Mouse (Mus musculus): ENCODE measurements around the gene Cct4. TPM values are rescaled to one million over a fixed set of nuclear protein-coding genes. Genes with fewer than 3 reads are reported as not detected.
A peak's percentile ranks its signal among the peaks of the same experiment; 100 is the strongest.

The Cct4 gene
- total RNA-seq, 2 experiments from 2014 or later: 136 to 137 TPM

DNA sequence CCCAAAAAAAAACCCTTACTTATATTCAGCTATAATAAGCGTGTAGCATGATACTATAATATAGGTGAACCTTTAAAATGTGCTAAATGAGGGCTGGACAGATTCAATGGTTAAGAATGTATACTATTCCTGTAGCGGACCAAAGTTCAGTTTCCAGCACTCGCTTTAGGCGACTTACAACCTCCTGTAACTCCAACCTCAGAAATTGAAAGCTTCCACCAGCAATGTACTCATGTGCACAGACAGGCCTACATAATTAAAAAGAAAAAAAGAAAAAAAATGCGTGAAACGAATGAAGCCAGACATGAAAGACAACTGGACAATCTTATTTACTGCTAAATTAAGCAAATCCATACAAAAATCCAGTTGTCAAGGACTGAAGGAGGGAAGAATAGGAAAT is 7.5 kb upstream of the Cct4 start:
- no peak for DNase-seq

DNA sequence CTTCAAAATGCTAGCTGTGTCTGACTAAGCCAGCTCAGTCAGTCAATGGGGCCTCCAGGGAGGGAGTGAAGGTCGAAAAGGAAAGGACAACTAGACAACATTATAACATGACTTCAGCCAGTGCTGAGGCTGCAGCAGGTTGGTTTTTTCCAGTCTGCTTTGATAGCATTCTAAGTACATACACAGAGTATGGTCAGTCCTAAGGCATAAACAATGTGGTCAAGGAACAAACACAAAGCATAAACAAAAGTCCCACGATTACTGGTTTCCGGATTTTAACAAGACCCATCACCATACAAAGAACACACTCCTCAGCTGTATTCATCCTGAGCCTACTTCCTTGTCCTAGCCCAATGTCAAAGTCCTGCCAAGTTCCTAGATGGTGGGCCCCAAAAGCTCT is 4.8 kb upstream of the Cct4 start:
- DNase-seq: no peak

DNA sequence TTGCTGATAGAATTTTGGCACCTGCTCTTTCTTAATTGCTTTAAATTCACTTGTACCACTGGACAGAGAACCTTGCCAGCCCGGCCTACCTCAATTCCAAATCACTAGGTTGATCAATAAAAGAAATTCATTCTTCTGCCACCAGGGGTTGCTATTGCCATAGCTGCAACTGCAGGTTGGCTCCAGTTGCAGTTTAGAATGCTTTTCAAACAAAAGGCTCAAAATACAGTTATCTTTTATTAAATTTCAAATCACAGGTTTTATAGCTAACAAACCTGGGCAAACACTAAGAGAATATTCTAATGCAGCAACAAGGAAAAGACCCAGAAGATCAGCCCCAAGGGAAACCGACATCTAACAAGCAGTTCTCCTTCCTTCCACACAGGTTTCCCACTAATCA is 3.0 kb upstream of the Cct4 start:
- DNase-seq: peak; percentile 59 to 85

DNA sequence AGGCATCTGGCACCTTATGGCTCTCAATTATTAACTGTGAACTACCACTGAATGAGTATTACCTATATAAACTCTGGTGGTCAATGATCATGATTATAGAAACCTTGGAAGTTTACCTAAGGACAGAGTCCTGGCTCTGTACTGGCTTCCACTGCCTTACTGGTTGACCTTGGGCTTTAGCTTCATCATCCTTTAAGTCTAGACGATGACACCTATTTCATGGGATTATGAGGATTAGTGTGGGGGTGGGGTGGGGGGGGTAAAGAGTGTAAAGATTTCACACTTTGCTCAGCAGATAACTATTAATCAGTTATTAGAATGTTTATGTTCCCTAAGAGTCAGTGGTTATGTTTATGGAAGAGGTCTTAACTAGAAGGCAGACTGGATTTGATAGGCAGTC is 533 bp upstream of the Cct4 start:
- no peak for DNase-seq

DNA sequence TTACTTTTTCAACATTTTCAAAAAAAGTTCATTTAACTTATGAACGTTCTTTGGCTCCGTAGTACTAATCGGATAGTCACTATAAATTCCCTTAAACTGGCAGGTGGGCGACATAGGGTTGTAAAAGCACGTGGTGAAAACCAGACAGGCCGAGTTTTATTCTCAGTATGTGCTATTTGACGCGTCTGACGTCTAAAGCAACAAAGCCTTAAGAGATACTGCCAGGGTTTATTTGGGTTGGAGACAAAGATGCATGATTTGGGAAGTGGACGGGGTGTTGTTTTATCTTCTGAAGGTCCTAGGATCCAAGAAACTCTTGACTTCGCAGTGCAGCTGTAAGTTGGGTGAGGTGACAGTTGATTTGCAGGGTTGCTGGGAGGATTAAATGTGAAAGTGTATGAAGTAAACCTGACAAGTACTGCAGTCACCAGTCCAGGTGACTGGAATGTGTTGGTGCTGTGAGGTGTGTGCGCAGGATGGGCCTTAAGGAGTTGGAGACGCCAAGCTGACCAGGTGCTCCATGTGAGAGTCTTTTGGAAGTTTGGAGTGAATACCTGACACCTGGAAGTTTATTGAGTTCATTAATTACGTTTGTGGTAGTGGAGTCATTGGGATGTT is 1.0 kb downstream of the Cct4 start:
- no peak for DNase-seq

DNA sequence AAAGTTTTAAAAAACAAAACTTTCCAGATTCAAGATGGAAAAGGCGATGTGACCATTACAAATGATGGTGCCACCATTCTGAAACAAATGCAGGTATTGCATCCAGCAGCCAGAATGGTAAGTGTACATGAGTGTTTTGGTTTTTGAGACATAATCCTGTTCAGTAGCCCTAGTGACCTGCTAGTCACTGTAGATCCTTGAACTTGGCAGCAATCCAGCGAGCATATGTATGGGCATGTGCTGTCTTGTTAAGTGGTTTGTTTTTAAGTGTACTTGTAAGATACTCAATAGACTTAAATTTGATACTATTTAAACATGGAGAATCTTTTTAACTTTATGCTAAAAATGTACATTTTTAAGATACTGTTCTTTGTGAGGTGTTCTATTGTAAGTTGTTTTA is 4.0 kb downstream of the Cct4 start:
- DNase-seq: no peak

DNA sequence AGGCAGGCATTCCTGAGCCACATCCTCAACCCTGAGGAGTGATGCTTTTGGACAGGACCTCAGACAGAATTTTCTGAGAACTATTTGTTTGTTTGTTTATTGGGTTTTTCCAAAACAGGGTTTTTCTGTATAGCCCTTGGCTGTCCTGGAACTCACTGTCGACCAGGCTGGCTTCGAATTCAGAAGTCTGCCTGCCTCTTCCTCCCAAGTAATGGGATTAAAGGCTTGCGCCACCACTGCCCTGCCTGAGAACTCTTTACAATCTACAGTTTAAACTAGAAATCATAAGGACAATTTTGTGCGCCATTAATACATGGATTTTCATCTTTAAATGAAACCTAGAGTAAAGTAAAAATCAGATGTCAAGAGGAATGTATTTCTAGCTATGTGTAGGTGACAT is 5.1 kb downstream of the Cct4 start:
- DNase-seq: no peak

DNA sequence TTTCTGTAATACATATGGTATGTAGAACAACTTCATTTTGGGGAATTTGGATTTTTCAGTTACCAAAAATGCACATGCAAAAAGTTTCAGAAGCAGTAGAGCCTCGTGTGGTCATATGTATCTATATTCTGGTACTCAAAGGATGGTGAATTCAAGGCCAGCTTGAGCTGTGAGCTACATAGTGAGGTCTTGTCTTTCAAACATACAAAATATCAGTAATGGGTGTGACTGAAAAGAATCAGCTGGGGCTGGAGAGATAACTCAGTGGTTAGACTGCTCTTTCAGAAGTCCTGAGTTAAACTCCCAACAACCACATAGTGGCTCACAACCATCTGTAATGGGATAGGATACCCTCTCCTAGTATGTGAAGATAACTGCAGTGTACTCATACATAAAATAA is 8.0 kb downstream of the Cct4 start:
- DNase-seq: no peak

DNA sequence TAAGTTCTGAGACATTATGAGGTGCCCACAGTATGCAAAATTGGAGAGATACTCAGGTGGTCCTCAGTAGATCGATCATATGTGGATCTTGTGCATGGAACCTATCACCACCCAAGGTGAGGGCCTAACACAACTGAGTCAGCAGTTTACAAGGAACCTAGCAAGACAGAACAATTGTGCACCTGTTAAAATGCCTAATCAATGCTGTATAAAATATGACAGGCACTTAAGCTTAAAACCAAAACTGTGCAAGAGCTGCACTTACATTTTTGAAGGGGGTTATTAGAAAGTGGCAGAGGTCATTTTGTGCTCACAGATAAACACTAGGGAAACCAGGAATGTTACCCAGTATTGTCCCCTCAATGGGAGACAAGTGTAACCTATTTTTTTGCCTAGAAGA is 15.0 kb downstream of the Cct4 start:
- DNase-seq: no peak

DNA sequence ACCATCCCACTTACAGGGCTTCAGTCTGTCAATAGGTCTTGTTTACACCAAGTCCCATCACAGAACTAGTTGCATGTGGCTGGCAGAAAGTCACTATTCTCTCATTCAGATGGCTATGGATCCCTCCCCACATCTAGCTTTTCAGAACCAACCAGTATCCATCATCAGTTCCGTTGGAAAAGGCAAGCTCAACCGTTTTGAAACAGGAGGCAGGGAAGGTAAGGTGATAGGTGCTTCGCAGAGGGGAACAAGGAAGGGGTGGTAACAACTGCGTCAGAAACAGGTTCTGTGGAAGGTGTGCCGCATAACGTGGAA is 16.8 kb downstream of the Cct4 start:
- no peak for DNase-seq

DNA sequence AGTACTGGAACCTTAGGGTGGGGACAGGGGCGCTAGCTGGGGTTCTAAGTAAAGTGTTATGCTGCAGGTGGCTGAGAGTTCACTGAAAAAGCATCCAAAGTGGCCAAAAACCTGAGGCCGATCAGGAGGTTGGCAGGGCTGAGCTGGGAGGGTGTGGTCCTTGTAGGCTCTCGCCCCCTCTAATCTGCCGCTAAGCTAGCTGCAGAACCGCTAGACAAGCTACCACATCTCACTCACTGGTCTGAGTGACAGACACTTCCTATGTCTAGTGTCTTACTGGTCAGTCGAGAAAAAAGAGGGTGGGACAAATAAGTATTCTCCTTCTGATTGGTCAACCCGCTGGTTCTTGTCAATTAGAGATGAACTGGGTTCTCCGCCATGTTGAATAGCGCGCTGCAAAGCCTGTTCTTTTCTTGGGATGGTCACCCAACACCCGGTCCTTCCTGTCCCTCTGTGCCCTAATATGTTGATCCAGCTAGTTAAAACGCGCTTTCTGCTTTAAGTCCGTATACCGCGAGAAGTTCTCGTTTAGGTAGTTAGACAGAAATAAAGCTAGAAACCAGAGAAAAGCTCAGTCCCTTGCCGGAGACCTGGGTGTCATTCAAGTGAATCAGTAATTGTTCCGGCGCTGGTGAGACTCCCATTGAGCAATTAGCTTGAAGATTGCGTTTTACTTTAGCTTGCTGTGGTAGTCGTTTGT is 17.3 kb downstream of the Cct4 start, which contains the start of gene Fam161a:
Gene Fam161a (plus strand): TSS at position 51 of the 700 bp plus-strand sequence.
- DNase-seq: peak; percentile 93 to 95

DNA sequence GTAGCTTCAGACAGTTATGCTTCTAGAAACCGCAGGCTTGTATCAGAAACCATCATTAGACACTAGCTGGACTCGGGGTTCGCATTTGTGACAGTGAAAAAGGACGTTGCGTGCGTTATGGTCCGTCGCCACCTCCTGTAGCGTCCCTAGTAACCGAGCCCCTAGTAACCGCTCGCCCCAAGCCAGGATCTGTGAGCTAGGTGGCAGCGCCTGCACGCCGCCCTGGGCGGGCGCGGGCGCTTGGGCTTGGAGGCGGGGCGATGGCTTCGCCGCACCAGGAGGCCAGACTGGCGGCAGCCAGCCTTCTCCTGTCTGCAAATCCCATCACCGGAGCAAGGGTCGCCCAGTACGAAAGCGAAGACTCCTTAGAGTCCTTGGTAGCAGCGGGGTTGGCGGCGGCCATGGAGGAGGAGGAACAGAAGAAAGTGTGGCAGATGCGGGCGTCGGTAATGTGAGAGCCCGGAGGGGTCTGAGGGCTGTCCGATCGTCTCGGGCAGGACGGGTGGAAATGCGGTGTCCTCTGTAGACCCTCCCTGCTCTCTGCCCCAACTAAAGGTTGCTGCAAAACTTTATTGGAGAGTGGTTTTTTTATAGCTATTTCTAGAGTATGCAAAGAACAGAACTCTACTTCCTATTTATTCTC is 18.0 kb downstream of the Cct4 start:
- DNase-seq: peak; percentile 85 to 87

DNA sequence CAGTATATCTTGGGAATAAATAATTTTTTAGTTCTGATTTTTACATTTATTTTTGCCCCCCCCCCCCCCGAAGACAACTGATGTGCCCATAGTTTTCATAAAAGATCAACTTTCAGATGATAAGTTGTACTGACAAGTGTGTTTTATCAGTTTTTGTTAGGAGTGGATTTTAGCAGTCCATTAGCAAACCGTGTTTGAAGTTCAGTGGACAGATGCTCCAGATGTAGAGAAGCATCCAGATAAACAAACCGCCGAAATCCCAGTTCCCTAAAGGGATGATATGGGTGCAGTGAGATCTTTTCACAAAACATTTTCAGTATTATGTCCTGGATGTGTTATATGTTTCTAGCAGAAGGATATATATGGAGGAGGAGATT is 18.5 kb downstream of the Cct4 start:
- no peak for DNase-seq

DNA sequence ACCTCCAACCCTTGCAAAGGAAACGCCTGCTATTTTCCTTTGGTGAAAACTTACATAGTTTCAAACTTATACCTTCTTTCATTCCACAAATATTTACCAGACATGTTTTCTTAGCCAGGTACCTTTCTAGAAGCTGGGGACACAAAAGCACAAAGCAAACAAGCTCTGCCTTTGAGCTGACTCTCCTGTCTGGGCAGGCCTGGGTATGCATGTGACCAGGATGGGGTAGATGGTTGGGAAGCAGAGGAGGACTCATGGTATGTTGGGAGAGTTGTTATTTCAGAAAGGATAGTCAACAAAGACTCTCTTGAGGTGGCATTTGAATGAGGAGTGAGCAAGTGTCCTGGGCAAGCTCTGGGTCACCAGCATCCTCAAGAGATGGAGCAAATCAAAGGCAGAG is 22.8 kb downstream of the Cct4 start:
- no peak for DNase-seq

DNA sequence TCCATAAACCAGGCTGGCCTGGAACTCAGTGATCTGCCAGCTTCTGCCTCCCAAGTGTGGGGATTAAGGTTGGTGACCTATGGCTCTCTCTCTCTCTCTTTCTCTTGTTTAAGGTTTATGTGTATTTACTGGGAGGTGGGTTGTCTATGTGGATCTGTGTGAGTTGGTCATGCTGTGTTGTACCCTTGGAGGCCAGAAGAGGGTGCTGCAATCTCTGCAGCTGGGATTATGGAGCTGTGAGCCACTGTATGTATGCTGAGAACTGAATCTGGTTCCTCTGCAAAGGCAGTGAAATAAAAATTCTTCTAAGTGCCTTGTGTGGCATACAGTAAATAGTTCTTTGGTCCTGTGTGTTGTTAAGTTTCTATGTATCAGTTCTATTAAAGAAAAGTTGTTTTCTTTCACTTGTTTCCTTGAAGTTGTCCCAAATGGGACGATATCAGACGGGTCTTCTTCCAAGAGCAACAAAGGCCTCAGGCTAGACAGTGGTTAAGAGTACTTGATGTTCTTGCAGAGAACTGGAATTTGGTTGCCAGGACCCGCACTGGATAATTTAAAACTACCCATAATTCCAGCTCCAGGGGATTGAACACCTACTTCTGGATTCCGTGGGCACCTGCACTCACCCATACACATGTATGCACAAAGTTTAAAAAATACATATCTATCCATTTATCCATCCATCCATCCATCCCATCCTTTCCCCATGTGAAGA is 23.4 kb downstream of the Cct4 start:
- no peak for DNase-seq

DNA sequence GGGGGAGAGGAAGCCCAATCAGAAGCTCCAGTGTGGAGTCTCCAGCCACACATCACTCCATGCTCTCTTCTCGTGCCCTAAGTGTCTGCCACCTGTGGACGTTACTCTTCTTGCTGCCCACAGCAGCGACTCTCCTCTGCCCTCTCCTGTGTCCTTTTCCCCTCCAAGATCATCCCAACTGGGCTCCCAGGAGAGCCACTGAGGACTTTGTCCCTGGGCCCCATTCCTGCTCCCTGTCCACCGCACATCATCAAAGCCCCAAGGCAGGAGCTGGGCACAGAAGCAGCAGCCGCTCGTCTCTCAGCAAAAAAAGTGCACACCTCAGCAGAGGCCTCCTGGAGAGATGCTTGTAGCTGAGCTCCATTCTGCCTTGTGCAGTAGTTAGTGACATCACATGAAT is 24.7 kb downstream of the Cct4 start:
- DNase-seq: no peak

DNA sequence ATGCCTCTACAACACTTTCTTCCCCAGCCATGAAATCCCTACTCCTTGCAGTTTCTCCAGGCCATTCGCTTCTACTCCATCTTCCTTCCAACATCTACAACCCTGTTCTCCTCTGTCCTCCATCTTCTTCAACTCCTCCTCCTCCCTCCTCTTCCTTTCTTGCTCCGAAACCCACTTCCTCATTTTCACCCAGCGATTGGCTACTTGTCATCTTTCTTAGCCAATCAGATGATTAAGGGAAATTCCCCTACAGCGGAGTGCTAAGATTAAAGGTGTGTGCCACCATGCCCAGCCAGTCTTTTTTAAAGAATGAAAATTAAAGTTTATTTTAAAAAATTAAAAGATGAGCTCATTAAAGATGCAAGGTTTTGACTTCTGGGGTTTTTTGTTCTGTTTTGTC is 27.6 kb downstream of the Cct4 start:
- no peak for DNase-seq

DNA sequence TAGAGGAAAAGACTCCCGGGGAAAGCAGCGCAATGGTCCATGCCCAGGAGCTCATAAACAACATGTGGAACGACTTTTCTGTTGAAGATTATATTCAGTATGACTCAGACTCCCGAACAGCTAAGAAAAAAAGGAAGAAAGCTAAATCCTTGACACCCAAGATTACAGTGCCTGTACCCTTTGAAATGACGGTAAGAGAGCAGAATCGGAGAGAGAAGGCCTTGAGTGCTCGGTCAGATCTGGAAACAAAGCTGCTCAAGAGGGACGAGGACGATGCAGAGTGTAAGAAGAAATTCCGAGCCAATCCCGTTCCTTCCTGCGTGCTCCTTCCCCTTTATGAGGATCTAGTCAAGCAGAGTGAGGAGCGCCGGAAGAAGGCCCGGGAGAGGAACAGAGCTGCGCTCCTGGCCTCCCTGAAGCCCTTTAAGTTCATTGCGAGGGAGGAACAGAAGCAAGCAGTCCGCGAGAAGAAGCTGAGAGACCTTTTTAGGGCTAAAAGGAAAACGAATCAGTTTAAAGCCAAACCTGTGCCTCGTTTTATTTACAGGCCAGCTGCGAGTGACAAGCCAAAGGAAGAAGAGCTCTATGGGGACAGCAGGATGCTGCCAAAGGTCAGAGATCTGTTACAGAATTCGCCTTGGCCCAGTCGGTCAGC is 29.9 kb downstream of the Cct4 start:
- peak; percentile 9 to 27 for DNase-seq

DNA sequence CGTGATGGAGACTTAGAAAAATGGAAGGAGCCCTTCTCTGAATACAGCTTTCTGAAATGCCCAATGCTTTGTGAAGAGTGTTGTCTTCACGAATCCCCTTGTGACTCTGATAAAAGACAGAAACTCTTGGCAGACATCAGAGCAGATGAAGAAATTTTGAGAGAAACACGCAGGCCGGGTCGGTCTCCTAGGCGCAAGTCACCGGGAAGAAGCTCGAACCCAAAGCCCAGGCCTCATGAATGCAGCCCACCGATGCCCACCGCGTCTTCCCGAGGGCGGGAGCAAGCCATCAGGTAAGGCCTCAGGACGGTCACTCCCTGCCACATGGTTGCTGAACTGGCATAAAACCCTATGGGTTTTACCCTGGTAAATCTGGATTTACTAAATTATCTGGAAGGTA is 30.5 kb downstream of the Cct4 start:
- no peak for DNase-seq

DNA sequence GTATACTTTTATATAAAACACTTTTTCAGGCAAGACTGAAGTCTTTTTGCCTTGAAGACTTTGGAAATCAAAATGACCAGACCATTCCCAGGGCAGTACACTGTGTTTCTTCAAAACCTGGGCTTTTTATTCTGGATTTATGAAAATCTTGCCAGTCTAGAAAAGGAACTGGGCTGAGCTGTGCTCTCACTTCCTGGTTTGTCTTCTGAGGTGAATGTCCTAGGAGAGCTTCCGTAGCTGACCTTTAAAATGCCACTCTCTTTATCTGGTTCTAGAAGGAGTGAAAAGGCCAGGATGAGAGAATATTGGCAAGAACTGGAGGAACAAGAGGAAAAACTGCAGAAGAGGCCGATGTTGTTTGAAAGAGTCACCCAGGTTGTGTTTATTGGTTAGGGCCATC is 32.8 kb downstream of the Cct4 start:
- DNase-seq: no peak

DNA sequence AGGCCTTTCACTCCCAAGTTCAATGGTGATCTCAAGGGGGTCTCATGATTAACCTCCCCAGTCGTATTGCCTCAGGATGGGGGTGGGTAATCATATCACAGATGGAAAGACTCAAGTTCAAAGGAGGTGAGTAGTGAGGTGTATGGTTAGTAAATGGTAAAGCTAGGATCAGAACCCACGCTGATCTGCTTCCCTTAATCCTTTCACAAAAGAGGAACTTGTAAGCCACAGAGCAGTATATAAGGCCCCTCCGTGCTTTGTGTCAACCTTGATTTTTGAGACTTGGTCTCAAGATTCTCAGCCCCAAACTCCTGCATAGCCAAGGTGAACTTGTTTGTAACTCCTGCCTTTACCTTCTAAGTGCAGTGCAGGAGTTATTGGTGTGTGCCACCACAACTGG is 33.9 kb downstream of the Cct4 start:
- DNase-seq: no peak

DNA sequence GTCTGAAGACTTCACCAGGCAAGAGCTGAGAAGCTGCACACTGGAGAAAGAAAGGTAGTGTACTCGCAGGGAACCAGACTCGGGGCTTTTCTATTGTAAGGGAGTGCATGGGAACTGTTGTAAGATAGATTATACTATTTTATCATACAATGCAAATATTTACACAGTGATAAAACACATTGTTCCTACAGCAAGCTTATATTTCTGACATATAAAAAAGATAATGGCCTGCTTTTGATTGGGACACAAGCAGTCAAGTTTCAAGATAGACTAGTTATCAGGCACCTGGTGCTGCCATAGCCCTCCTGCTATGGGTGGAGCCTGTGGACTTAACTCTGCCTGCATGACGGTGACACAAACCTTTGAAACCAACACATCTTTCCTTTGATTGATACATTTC is 38.6 kb downstream of the Cct4 start:
- no peak for DNase-seq

DNA sequence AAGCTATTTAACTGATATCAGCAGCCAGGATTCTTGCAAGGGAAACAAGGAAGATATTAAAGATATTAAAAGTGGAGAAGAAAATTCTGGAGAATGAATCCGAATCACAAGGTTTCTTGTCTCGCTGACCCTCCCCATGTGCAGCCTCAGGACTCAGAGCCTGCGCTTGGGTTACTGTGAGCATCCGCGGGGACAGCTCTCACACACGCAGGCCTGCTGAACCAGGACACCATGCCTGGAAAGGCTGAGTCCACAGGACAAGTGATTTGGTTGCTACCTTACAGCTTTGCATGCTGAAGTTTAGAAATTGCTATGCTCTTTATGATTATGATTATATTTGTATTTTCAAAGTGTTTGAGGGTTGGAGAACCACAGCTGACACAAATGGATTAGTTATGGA is 39.1 kb downstream of the Cct4 start:
- DNase-seq: no peak

All from heart, adult 18-20 months (tissue).